Mouse (Mus musculus) mature B cell (primary cell): ENCODE data around the gene Fam189b.
"Not testable (repeated sequence)": the region's sequence is repeated elsewhere in the genome, so short reads cannot be mapped to it uniquely, and the experiment has no call there.

Experiments
- in situ Hi-C: fragments of 300-500 bp; cut with MboI; formaldehyde crosslinking; loops from 2 replicates; pipeline ENCODE4 v1.14.3; 2019

Gene Fam189b

DNA sequence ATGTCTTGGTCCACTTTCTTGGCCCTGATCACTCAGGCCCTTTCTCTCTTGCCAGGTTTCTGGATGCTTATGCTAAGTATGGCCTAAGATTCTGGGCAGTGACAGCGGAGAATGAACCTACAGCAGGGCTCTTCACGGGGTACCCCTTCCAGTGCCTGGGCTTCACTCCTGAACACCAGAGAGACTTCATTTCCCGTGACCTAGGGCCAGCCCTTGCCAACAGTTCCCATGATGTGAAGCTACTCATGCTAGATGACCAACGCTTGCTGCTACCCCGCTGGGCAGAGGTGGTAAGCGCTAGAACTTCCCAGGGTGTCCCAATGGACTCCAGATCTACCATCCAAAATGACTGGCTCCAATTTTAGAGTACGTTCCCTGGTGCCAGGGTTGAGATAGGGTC is 23.1 kb downstream of the Fam189b start:
- in situ Hi-C loops = no loop called here

DNA sequence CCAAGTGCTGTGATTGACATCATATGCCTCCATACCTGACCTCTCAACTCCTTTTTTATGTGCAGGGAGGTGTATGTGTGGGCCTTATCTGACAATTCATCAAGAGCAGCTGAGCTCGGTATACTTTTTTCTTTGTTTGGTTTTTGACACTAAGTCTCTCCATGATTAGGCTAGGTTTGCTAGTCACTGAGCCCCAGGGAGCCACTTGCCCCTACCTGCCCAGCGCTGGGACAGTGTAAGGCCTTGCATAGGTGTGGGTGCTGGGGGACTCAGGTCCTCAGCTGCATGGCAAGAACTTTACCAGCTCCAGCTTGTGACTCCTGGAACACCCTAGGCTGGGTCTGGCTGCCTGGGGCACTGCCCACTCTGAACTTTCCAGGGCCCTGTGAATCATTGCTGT is 23.8 kb downstream of the Fam189b start:
- in situ Hi-C loops = no loop called here

DNA sequence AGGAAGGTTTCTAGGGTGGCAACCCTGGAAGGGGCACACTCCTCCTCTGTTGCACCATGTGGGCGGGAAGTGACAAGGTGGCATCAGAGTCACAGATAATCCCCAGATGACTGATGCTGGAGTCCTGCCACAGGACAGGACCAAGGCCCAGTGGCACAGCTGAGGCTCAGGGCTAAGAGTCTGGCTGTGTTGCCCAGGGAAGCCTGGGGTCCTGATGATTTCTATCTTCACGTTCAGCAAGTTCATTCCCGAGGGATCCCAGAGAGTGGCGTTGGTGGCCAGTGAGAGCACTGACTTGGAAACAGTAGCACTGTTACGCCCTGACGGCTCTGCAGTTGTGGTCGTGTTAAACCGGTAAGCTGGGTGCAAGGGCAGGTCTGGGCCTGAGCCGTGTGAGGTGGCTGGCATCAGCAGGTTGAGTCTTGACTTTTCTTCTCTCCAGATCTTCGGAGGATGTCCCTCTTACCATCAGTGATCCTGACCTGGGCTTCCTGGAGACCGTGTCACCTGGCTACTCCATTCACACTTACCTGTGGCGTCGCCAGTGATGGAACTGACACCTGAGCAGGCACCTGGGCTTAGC is 25.2 kb downstream of the Fam189b start:
- in situ Hi-C loops = no loop called here

DNA sequence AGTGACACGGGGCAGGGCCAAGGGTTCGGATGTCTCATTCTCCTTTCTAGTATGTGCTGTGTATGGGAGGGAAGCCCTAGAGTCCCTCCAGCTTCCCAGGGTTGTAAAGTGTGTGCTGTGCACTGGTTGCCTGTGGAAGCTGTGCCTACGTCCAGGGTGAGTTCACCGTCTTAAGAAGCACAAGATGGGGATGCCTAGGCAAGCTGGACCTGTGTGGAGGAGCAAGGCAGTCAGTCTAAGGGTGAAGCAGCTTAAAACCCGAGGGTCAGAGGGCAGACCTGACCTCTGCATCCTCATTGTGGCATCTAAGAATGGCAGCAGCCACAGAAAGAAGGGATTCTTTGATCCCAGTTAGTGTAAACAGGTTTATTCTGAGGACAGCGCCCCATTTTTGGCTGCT is 25.8 kb downstream of the Fam189b start:
- in situ Hi-C loops = no loop called here

DNA sequence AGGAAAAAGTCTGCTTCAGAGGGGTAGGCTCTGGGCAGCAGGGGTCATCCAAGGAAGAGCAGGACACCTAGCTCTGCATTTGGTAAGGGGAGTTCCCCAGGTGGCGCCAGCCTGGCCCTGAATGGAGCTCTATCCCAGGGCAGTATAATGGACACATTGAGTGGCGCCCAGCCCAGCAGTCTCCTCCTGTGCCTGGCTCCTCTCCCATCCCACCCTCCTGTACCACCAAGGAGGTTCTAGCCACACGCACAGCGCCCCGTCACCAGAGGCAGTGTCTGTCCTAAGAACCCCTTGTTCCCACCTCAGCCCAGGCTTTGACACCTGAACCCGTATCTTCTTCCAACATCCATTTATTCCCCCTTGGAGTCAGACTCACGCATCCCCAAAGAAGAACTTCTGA is 26.8 kb downstream of the Fam189b start:
- in situ Hi-C loops = no loop called here

DNA sequence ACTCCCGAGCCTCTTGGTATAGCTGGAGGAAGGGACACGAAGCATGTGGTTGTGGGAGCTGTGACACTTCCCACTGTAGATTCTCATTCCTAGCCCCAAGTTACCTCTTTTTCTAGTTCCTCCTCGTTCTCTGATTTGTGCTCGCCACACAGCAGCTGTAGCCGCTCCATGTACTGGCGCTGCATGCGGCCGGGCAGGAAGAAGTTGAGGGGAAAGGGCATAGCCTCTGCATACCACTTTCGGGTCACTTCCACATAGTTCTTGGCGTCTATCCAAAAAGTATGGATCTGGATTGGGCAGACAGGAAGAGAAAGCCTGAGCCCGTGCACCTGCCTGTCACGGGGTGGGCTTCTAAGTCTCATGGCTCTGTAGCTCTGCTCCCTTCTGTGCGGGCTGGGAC is 27.2 kb downstream of the Fam189b start:
- in situ Hi-C loops = no loop called here

DNA sequence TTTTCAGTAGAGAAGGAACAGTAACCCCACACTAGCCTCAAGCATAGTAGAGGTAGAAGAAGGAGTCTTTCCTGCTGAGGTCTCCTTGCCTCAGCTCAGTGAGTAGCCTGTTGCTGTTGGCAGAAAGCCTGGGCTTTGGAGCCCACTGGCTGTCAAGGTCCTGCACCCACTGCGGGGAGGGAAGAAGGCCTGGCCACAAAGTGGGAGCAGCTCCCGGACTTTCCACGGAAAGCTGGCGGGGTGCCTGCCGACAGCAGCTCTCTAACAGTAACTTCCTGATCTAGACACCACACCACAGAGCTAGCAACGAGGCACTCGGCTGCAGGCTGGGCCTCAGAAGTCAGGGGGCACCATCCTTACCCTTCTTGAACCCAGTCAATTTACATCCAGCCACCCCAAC is 27.8 kb downstream of the Fam189b start:
- in situ Hi-C loops = no loop called here

DNA sequence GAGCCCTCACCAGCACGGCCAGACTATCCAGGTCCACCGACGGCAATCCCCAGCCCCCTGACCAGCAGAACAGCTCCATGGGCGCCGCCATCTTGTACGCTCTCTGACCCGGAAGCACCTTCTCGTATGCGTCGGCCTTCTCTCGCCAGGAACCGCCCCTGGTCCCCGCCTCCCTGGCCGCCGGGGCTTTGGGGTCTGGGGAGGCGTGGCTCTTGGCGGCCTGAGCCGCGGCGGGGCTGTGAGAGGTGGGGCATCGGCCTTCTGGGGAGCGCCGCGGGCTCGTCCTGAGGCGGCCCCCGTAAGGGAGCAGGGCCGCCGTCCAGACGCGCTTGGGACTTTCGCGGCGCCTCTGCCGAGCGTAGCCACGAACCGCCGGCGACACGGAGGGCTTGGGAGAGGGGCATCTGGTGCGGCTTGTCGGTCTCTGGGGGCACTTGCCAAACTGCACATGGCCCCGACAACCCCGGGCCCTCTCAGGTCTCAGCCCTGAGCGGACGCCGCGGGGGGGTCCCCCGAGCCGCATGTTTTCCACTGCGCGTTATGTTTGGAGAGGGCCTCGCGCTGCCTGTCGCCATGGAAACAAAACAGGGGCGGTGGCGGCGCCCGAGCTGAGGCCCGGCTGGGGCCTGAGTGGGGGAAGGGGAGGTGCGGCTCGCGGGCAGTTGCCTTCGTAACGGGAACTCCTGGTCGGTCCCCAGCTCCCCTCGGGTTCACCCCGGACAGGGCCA is 31.0 kb downstream of the Fam189b start:
- in situ Hi-C loops = no loop called here

DNA sequence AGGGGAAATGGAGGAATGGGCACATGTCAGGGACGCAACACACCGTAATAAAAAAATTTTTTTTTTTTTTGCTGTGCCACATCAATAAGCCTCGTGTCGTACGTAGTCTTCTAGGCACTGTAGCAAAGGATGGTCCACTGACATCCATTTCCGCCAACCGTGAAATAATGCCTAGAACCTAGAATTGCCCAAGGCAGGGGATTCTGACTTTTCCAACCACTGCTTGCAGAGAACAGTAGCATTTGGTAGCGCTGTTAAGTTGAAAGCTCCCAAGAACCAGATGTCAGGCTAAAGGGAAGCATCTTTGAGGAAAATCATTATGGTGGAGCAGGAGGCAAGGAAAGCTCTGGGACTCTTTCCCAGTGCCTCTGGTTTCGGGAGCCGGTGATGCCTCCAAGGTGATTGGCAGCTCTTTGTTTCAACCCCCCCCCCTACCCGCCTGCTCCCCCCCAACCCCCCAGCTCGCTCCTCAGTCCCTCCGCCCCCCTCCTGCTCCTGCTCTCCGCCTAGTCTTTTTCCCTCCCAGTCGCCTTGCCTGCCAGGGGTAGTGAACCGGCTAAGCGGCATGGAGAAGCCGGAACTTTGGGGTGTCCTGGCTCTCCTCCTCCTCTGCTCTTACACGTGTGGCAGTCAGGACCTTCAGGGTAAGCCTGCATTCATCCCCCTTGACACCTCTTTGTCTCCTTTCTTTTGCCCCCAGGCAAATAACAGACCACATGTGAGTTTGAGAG is 31.9 kb downstream of the Fam189b start, which contains the start of gene Thbs3:
TSS of gene Thbs3 (plus strand) at position 500 of the 731 bp plus-strand sequence.
- in situ Hi-C loops = no loop called here

DNA sequence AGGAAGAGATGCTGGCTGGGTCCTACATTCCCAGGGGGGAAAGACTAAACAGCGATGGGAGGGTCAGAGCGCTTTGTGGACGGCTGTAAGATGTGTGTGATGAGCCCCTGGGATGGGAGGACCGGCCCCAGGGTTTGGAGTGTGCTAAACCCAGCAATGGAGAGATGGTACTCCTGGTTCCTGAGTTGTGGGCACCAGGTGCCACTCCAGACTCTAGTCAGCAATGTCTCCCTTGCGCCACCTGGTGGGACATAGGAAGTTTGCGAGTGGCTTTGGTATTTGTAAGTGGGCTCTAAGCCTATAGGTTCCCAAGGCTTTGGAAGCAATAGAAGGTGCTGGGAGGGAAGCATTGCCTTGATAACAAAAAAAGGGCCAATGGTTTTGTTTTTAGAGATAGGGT is 32.9 kb downstream of the Fam189b start:
- in situ Hi-C loops = no loop called here

DNA sequence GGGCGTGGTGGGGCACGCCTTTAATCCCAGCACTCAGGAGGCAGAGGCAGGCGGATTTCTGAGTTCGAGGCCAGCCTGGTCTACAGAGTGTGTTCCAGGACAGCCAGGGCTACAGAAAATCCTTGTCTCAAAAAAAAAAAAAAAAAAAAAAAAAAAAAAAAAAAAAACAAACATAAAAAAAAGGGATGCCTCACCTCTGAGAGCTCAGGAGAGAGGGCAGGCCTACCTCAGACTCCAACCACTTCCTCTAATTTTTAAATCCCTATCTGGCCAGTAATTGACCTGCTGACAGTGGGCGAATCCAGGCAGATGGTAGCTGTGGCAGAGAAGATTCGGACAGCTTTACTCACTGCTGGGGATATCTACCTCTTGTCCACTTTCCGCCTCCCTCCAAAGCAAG is 33.5 kb downstream of the Fam189b start:
- in situ Hi-C loops = not testable (repeated sequence)

DNA sequence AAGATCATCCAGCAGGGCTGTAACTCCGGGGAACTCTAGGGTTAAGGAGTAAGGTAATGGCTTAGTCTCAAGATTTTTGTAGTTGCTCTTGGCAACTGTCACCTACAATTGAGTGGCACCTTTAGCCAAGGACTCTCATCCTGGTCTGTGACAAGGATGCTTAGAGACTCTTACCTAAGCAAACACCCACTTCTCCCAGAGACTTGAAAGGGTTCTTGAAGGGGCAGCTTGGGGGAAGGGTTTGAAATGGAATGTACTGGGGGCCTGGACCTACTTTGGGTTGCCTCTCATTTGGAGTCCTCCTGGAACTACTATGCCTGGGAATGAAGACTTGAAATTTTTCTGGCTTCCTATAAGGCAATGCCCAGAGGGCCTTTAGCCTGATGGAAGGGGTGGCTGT is 35.3 kb downstream of the Fam189b start:
- in situ Hi-C loops = no loop called here

DNA sequence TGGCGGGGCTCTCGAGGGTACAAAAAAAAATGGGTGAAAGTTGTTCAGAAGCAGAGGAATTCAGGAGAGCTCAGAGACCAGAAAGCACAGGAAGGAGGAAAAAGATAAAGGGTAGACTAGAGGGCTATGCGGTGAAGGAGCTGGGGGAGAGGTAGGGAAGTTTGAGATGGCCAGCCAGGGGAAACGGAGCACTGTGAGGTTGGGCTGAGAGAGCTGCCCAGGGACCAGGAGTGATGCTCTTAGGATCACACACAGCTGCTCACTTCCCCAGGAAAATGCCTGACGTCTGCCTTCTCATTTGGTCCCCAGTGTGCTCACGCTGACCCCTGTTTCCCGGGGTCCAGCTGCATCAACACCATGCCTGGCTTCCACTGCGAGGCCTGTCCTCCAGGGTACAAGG is 36.6 kb downstream of the Fam189b start:
- in situ Hi-C loops = no loop called here

DNA sequence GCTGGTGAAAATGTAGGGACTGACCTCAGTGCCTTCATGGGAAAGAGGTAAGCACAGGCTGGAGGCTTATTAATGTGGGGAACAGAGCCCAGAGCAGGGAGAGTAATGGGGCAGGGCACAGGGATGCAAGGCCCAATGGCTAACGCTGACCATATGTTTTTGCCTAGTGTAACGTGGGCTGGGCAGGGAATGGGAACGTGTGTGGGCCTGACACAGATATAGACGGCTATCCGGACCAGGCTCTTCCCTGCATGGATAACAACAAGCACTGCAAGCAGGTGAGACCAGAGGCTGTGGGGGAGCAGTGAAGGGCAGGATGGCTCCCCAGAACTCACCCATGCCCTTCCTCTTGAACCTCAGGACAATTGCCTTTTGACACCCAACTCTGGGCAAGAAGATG is 38.2 kb downstream of the Fam189b start:
- in situ Hi-C loops = no loop called here

DNA sequence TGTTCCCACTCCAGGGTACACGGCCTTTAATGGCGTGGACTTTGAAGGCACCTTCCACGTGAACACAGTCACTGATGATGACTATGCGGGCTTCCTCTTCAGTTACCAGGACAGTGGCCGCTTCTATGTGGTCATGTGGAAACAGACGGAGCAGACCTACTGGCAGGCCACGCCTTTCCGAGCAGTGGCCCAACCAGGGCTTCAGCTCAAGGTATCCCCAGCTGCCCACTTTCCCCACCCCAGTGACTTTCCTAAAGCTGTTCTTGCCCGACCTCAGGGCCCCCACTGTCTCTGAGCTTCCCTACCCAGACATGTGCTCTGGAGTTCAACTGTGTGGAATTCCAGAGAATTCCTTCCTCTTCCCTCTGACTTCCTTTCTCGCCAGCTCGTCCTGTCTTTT is 41.9 kb downstream of the Fam189b start:
- in situ Hi-C loops = no loop called here

DNA sequence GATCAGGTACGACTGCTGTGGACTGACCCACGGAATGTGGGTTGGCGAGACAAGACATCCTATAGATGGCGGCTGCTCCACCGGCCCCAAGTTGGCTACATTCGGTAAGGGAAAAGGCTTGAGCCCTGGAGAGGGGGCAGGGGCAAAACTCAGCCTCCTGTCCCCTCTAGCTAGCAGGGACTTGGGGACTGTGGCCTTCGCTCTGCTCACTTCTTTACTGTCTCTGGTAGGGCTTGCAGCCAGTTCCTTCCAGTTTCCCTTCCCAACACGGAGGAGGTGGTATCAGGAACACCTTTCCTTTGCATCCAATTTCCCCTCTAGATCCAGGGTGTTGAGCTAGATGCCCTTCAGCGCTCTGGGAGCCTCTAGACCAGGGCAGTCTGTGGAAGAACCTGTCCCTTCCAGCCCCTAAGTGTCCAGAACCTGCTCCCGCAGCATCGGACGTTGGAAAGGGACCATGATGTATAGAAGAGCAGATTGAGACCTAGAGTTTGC is 42.4 kb downstream of the Fam189b start:
- in situ Hi-C loops = no loop called here

DNA sequence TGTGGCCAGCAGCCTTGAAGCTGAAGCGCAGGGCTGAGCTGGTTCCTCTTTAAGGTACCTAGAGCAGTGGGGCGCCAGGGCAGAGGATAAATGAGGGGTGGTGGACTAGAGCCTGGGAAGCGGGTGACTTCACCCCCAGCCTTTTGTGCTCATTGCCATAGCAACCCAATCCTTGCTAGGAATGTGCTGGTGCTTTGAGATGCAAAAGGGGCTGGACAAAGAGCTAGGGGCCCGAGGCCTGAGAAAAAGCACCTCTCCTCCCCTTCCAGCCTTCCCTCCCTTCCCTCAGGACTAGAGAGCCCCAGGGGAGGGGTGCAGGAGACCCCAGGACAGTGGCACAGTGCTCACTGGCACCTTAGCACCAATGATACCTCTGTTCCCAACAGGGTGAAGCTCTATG is 43.0 kb downstream of the Fam189b start:
- in situ Hi-C loops = no loop called here

DNA sequence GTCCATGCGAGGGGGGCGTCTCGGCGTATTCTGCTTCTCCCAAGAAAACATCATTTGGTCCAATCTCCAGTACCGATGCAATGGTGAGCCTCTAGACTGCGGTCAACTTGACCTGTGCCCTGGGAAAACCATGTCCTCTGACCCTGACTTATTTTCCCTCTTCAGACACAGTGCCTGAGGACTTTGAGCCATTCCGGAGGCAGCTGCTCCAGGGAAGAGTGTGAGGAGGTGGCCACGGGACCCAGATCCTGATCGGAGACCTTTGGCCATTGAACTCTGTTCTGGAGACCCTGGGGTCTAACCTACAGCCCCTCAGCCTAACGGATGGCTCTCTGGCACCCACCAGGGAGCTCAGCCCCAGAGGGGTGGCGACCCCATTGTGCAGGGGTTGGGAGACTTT is 43.4 kb downstream of the Fam189b start:
- in situ Hi-C loops = no loop called here

DNA sequence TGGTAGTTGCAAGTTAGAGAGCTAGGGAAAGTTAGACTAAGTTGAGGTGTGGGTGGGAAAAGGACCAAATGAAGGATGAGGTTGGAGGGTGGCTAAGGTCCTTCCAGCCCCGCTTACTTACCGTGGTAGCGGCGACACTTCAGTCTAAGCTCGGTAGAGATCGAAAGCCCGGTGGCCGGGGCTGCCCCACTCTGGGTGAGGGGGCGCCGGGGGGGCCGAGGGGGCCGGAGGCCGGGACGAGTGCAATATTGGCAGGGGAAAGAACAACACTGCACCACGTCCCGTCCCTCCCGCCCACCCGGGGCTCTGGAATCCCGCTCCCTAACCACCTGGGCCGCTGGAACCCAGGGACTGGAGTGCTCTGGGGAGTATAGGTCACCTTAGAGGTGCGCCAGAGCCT is 44.0 kb downstream of the Fam189b start, which contains the start of gene Mtx1:
TSS of gene Mtx1 (minus strand) at position 189 of the 400 bp plus-strand sequence.
- in situ Hi-C loops = no loop called here

DNA sequence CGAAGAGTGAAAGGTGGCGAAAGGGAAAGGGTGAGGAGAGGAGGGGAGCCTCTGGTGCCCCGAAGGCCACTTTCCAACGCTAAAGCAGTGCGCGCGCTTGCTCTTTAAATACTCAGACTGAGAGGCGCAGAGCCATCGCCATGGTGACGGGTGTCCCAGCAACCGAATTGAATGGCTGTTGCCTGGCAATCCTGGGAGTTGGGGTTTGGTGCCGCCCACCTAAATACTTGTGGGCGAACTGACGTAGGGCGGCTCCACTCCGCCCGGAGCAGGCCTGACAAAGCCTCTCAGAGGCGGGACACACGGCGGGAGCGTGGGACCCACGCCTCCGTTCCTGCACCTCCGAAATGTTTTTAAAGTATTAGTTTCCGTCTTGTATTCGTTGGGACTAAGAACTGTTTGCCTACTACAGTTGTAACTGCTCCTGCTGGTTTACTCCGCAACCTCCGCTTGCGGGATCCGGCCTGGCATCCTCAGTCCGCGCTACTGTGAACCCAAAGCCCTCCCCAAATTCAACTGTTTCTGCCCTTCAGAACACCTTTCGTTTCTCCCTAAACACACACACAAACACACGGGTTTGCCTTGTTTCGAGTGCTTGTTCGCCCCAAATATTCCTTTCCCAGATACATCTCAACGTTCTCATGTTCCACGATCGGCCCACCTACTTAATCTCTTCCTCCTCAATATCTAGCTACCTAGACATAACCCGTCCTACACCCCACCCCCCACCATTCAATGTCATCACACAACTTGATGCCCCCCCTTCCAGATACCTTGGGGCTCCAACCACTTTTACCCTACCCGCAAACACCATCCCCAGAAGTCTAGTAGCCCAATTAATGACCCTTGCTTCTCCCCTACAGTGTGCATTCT is 44.6 kb downstream of the Fam189b start:
- in situ Hi-C loops = no loop called here

DNA sequence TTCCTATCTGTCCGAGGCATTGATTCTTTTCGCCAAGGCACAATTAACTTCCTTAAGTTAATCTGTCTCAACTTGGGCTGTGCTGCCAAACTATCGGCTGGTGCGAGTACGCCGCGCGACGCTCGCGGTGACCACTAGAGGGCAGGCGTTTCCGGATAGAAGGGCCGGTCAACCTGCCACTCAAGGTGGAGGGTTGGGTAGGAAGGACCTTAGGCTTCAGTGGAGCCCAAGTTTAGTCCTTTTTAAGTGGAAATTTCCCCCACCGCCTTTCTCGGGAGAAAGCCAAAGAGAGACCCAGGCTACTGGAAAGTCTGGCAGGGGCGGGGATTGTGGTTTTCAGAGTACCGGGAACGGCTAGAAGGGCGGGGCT is 45.2 kb downstream of the Fam189b start:
- in situ Hi-C loops = no loop called here

DNA sequence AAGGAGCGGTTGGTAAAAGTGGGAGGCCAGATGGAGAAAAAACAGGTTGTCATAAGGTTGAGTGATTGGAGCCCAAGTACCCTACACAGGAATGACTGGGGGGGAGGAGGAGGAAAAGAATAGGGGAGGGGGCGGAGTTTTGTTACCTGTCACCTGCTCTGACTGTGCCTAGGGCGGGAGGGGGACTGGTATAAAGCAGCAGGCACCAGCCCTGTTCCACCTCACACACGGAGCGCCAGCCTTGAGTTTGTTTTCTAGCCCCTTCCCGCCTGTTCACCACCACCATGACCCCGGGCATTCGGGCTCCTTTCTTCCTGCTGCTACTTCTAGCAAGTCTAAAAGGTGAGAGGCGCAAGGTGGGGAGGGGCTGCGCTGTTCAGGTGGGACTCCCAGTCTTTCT is 45.9 kb downstream of the Fam189b start, which contains the start of gene Muc1:
TSS of gene Muc1 (plus strand) at position 222 of the 400 bp plus-strand sequence.
- in situ Hi-C loops = no loop called here
